Mouse (Mus musculus): Measurements from ENCODE around the gene Mki67.

Gene Mki67

DNA sequence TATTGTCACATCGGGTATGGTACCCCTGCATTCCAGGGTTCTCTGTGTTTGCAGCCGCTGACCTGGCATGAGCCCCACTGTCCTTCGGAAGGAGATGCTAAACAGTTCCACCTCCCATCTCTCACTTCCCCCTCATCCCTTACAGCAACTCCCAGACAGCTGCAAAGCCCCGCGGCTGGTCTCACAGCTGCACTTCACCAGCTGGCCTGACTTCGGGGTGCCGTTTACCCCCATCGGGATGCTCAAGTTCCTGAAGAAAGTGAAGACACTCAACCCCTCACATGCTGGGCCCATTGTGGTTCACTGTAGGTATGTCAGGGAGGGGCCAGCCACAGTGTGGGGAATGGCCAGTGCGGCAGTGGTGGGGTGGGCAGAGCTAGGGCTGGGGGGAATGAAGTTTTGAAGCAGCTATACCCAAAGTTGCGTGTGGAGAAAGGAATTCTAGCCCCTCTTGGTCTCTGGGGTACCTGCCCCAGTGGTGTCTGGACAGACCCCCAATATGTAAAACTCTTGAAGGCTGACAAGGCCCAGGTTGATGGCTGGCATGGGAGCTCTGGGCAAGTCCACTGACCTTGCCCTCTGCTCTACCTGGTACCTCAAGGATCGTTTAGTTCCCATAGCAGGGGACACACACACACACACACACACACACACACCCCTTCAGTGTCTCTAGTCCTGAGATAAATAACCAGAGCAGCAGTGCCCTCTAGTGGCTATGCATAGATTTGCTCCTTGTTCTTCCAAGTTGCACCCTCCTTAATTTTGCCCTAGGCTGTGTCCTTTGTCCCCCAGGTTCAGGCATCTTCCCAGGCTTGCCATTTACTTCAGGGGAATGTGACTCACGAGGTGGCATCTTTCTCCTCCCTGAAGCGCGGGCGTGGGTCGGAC lies 47.1 kb downstream of the Mki67 start:
- peak; percentile 54 for DNase-seq (ENCODE audit: low spot score)

DNA sequence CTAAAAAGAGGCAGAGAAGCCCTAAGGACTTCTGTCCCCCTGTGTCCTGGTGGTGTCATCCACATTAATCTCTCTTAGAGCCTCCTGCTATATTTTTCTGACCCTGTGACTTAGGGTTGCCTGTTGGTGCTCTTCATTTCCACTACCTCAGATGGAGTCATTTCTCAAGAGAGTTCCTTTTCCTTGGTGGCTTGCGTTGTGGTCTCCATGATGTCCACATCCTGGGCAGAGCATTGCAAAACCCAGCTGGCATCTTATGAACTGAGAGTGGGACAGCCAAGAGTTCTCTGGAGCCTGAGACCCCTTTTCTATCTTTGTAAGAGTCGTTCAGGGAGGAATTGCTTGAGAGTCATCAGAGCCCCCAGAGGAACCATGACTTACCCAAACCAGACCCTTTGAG lies 49.8 kb downstream of the Mki67 start:
- no peak for DNase-seq (ENCODE audit: low spot score)

DNA sequence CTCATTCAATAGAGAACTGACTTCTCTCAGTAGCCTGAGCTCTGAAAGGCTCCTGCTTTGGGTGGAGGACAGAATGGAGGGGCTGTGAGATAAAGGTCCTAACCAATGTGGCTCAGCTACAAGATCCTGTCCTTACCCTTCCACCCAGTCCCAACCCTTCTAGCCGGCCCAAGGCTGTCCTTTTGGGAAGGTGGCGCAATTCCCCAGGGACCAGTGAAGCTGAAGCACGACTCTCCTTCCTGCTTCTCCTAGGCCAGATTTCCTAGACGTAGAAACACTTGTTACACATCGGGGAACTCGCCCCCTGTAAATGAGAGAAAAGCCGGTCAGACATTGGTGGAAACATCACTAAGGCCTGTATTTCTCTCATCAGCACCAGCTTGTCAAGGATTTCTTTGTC lies 52.0 kb downstream of the Mki67 start:
- DNase-seq (ENCODE audit: low spot score), result no peak

DNA sequence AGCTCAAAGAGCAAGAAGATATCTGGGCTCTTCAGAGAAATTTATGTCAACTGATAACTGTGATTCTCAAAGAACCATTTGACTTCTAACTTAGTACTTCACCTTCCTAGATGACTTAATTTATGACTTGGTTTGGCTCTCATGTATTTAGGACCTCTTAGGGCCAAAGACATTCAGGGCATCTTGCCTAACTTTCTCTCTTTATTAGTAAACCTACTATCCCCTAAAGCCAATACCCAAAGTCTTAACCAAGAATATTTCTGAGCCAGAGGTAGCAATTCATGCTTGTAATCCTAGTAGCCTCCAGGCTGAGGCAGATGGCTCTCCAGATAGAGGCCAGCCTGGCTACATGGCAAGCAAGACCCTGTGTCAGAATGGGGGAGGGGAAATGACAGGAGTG lies 55.8 kb downstream of the Mki67 start:
- DNase-seq (ENCODE audit: low spot score), result no peak

DNA sequence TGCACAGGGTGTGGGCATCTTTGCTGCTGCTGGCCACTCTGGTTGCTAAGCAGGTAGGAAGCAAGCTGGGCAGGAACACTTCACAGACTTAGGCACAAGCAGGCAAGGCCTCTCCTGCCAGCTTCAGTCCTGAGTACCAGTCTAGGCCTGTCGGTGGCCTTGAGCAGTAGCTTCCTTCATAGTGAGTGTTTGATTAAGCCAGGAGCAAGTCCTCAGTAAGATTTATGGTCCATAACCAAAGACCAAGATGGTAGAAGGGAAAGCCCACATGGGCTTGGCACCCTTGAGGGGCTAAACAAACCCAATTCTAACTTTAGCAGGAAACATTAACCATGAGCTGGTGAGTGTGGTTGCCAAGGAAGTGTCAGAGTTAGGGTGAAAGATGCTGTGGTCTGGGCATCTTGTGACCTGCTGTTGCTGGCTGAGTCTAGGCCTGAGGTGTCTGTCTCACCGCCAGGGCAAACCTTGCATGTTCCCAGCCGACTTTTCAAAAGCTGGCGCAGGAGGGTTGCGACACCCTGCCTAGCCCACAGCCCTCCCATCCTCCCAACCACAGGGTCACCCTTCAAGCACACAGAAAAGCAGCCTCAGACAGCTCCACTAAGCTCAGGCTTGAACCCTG lies 56.7 kb downstream of the Mki67 start:
- peak; percentile 18 for DNase-seq (ENCODE audit: low spot score)

DNA sequence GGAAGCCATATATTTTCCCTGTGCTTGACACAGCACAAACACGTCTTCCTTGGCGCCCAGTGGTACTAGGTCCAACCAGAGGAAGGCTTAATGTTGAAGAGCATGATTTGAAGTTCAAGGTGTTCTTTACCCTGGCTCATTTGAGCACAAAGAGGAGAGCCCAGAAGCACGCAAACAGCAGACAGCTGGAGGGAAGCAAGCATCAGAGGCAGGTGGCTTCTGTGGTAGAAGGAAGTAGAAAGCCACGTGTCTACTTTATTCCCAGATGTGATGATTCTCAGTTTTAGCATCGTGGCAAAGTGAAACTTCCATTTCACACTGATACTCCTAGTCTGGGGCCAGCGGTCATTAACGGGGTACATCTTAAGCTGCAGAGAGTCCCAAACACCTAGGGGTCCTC lies 58.0 kb downstream of the Mki67 start:
- no peak for DNase-seq (ENCODE audit: low spot score)

DNA sequence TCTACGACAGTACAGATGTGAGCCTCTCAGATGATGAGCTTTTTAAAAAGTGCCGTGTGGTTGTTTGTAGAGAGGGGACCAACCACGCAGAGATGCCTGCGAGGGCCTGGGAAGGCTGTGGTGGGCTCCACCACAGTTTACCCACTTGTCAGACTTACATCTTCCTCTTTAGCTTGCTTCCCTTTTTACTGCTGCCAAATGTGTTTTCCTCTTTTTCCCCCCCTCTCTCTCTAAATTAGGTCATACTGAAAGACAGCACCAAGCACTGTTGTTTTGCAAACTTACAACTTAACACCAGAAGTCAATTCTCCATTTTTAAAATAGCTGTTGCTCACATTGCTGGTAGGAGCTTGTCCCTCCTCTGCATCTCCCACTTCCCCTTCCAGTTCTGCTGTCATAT lies 61.0 kb downstream of the Mki67 start:
- peak; percentile 43 for DNase-seq (ENCODE audit: low spot score)

DNA sequence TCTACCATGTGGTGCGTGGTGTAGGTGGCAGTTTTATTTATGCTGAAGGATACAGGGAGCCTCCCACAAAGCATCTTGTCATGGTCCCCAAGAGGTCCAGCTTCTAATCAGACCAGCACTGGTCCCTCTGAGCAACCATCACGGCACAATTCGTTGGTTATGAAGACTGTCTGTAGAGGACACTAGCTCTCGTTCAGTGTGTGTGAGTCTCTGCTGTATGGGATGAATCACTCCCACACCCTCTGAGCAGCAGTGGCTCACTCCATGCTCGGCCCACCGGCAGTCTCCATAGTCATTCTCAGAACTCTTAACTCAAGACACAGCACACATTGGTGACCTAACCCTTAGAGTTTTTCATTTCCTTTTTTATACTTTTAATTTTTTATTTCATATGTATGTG lies 61.9 kb downstream of the Mki67 start:
- DNase-seq (ENCODE audit: low spot score), result no peak

DNA sequence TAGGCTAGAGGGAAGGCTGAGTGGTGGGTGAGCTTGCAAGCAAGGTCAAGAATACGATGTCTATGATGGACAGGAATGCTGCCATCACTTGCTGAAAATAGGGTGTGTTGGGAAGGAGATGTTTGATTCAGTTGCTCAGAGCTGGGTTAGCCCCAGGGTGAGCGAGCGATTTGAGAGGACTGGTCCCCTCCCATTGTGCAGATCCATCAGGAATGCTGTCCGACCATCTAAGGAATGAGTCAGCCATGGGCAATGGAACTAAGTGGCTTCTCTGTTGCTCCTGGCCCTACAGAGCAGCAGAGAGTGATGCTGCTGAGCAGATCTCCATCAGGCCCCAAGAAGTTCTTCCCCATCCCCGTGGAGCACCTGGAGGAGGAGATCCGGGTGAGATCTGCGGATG lies 62.6 kb downstream of the Mki67 start:
- no peak for DNase-seq (ENCODE audit: low spot score)

DNA sequence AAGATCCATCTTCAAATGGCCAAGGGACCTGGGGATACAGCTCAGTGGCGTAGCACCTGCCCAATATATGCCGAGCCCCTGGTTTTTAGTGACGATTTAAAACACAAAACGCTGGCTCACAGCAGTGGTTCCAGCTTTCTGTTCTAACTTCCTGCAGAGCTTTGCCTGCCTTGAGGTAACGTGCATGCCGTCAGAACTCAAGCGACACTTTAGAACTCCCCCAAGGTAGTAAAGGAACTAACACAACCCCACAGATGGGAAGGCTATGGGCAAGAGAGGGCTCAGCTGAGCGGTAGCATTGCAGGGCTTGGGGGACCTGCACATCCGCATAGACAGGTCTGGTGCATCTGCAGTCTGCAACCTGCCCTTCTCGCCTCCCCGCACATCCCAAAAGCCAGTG lies 63.4 kb downstream of the Mki67 start:
- DNase-seq (ENCODE audit: low spot score), result no peak

DNA sequence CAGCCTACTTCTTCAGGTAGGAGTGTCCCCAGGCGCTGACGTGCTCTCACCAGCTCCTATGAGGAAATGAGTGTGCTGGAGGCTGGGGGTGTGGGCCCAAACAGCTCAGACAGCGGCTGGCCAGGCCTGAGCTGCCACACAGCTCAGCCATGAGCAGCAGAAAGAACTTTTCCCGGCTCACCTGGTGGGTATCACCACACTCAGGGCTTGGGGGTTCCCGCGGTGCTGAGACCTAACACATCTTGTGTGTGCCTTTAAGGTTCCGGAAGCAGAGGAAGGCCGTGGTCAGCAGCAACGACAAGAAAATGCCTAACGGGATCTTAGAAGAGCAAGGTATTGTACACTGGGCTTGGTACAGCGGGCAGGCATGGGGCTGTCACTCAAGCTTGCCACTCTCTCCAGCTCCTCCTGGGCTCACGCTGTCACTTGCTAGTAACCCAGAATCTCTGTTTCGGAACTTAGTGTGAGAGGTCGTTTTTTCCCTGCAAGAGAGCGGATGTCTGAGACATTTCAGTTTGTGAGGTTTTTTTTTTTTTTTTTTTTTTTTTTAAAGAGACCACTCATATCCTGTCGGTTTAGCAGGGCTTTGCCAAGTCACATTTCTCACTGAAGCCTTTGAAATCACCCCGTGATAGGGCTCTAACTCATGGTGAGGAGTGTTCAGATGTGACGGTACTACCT lies 64.2 kb downstream of the Mki67 start:
- DNase-seq (ENCODE audit: low spot score), result peak; percentile 59

DNA sequence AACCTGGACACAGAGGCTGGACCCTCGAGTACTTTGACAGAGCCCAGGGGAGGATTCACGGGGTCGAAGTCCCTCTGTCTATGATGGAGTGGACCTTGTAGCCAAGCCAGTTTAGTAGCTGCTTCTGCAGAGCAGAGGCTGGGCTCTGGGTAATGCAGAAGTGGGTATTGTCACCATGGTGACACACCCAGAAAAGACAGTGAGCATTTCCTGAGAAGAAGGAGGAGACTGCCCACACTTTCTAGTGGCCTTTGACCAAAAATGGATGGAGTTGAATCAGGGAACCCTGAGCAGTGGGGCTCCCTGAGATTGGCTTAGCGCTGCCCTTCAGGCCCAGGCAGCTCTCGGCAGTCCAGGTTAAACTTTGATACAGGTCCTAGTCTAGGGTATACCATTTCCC lies 66.1 kb downstream of the Mki67 start:
- DNase-seq (ENCODE audit: low spot score), result peak; percentile 34

DNA sequence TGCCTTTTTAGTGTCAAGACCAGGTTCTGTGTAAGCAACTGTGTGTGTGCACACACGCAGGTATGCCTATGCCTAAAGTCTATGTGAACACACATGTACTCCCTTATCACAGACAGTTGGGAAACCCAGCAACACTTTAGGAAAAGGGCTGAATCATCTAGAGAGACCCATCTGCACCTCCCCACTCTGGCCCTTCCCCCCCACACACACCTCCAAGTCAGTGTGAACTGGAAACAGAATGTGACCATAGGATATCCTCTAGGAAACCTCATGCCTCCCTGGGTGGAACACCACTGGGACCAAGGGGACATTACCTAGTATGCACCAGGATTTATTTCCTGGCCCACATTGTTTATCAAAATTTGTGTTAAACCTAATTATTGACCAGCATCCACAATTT lies 66.9 kb downstream of the Mki67 start:
- DNase-seq (ENCODE audit: low spot score), result no peak

DNA sequence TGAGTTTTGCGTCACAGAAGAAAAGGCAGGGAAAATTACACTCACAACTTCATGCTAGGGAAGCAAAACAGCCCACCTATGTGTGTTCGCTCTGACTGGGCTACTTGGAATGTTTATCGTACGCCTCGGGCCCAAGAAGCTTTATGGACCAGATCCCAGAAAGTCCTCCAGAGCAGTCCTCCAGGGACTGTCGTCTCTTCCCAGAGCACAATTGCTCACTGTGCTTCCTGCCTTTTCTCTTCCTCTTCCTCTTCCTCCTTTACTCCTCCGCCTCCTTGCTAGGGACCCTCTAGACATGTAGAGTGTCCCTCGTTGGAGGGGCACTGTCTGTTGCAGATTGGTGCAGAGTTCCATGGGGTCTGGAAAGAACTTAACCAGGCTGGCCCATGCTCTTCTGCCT lies 67.3 kb downstream of the Mki67 start:
- DNase-seq (ENCODE audit: low spot score), result no peak

DNA sequence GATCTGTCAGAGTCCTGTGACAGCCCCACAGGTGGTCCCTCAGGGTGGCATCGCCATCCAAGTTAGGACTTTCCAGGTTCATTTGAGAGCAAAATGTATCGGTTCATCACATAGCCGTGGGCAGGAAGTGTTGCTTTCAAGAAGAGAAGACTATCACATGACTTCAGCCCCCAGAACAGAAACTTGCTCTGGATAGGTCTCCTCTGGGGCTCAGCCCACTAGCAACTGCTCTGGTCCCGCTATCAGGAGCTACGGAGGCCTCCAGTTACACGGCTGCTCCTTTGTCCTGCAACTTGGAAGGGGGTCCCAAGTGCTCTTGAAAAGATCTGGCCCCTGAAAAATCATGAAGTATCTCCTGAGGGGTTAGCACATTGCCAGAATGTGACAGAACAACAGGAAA lies 69.2 kb downstream of the Mki67 start:
- no peak for DNase-seq (ENCODE audit: low spot score)

DNA sequence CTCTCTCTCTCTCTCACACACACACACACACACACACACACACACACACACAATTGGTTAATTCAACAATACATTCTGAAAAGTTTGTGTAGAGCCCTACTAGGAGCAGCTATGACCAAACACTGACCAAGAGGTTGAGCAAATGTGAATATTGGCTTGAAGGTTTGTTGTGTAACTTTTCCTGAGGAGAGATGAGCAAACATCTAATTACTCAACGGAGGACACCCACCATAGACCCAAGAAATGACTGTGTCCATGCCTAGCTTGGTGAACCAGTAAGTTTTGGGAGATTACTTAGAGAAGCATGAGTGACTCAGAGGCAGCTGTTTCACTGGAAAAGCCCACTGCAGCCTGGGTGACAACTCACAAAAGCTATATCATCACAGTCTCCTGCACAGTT lies 71.7 kb downstream of the Mki67 start:
- no peak for DNase-seq (ENCODE audit: low spot score)

DNA sequence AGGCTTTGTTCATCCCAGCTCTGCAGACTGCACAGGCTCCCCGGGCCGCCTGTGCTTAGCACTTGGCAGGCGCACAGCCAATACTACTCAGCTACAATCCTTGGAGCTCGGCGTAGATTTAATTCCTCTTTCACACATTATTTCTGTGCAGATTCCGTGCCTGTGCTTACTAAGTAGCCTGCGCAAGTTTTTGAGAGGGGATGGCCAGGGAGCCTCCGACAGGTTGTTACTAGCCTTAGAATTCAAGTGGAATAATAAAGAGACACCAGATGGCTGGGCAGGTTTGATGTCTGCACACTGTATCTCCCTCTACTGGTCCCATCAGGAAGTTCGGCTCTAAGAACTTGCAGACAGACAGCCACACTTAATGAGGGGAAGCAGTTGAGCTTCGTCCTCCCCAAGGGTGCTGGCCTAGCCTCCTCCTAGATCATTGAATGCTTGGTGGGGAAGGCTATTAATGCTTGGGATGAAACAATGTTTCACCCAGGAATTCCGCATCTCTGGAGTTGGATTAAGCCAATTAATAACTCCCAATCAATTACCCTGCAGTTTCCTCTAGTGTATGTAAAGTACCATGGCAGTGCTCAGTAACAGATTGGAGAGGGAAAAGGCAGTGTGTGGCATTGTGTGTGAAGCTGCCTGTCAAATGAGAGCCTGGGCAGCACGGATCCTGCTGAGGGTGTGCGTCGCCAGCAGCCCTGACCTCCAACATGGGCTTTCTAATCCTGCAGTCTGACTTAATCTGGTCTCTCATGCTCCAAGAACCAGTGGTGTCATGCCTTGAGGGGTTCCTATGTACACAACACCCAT lies 74.3 kb downstream of the Mki67 start:
- DNase-seq (ENCODE audit: low spot score), result peak; percentile 28
